ENCODE assay signal across 8 mouse cellular contexts in the genomic region with DNA sequence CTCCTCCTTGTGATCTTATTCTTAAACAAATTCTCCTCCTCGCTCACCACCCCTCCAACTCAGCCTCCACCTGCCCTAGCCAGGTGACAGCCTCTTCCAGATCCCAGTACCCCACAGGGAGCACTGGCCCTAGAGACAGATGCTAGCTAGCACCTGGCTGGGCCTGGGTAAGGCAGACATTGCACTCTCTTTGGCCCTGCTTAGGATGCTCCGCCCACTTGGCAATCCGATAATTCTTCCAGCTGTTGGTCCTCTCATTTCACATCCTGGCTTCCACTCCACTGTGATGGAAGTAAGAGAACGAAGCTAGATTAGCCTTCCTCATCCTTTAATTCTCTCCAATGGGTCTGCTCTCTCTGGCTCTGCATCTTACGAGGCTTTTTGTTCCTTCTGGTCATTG.
DNase-seq lines count a peak whose midpoint lies in the region; ATAC-seq and TF ChIP-seq lines count a peak whose summit lies in the region.
"Had no signal": no experiment of that assay in that cellular context is flagged by ENCODE, and none has a peak within 500 bp of the region (broad histone marks: within the 10 kb centered on the region; RNA-seq: fewer than 3 reads in every experiment).

No protein-coding gene starts in this region.

- 0 out of 2 replicates have a peak, but pooled peaks cover 2% of the 10 kb centered on the region for H3K4me1 ChIP-seq in lung, embryonic 14.5 days (ENCODE audit: insufficient read depth)
- H3K4me1 ChIP-seq in lung, adult 2 months (ENCODE audit: control insufficient read depth, insufficient read depth, low read length) = no peaks in the 10 kb centered on the region

- peak overlapping the region; percentile 7; the same call in 1 of the 2 replicates for H3K4me2 ChIP-seq in lung, embryonic 14.5 days
- H3K4me2 ChIP-seq: limb, embryonic 15.5 days had no signal

- H3K27me3 ChIP-seq in lung, embryonic 14.5 days (ENCODE audit: insufficient read depth, low read length) = no peaks in the 10 kb centered on the region
- H3K27me3 ChIP-seq: limb, embryonic 15.5 days had no signal

- no peak for TF ChIP-seq CTCF in lung, embryonic 14.5 days (IDR thresholded peaks at IDR 0.05; ENCODE audit: low read depth)
- no peak for TF ChIP-seq CTCF in lung, adult 2 months (IDR thresholded peaks at IDR 0.05; ENCODE audit: insufficient read depth, low read length)

- no peak overlapping the region for H3K9ac ChIP-seq in lung, embryonic 14.5 days
- H3K9ac ChIP-seq: limb, embryonic 15.5 days had no signal

- H3K36me3 ChIP-seq in lung, embryonic 14.5 days (ENCODE audit: insufficient read depth) = no peaks in the 10 kb centered on the region
- H3K36me3 ChIP-seq: limb, embryonic 15.5 days had no signal

- intact Hi-C loops in heart, postnatal 10 days (cut with DNase I) = no loop called here

- TF ChIP-seq POLR2A in lung, adult 2 months (IDR thresholded peaks at IDR 0.05; ENCODE audit: borderline replicate concordance, extremely low read depth, low read depth, low read length) = no peak

- WGBS in lung, embryonic 14.5 days = 11% methylated on average over 5 of the region's 5 CpGs
- WGBS in lung, adult 2 months = 33% methylated on average over 5 of the region's 5 CpGs

- no peaks in the 10 kb centered on the region for H3K9me3 ChIP-seq in lung, embryonic 14.5 days (ENCODE audit: low read depth, low read length)
- H3K9me3 ChIP-seq: limb, embryonic 15.5 days had no signal

- 0 out of 2 replicates have a peak, but pooled peaks have one; percentile 49 for ATAC-seq in lung, embryonic 14.5 days (ENCODE audit: insufficient read depth)

- H3K27ac ChIP-seq in lung, embryonic 14.5 days (ENCODE audit: low read depth) = no peak overlapping the region
- H3K27ac ChIP-seq: limb, embryonic 15.5 days had no signal

- DNase-seq in lung, embryonic 14.5 days = peak; percentile 78
- DNase-seq in lung, adult 2 months = no peak
- peak; percentile 39 to 53 for DNase-seq in heart, postnatal 10 days
- DNase-seq in lung, postnatal 10 days = peak; percentile 53
- peak; percentile 11 for DNase-seq in skeletal muscle tissue, adult 2 months (ENCODE audit: low read depth, low spot score)
- no peak for DNase-seq in urinary bladder, adult 2 months (ENCODE audit: low spot score)
- no peak for DNase-seq in liver

- H3K4me3 ChIP-seq in lung, embryonic 14.5 days (ENCODE audit: low read depth, low read length) = no peak overlapping the region
- no peak overlapping the region for H3K4me3 ChIP-seq in lung, adult 2 months (replicated peaks; ENCODE audit: extremely low read depth, low read depth, low read length)
- H3K4me3 ChIP-seq: limb, embryonic 15.5 days had no signal

Comparison
In these comparisons a context has a peak if more than half of its experiments do, and no peak if none do; other contexts are left out.
1. DNase-seq: peak in lung, embryonic 14.5 days (single experiment), heart, postnatal 10 days (2 of 2), lung, postnatal 10 days (single experiment) and skeletal muscle tissue, adult 2 months (single experiment); none in lung, adult 2 months (single experiment), urinary bladder, adult 2 months (single experiment) and liver (single experiment).